Mouse (Mus musculus) myocyte (in vitro differentiated cells): Measurements from ENCODE around the gene C1ql1. TPM values are rescaled to one million over a fixed set of nuclear protein-coding genes. Genes with fewer than 3 reads are reported as not detected.

Experiments used
- H3K27me3 ChIP-seq: one replicate; pipeline ENCODE4 v1.6.1; 2011; ENCODE audit not compliant: control insufficient read depth, insufficient read depth, insufficient read length
- H3K36me3 ChIP-seq: one replicate; pipeline ENCODE4 v1.6.1; 2011; ENCODE audit not compliant: control insufficient read depth, insufficient read depth
- H3K4me2 ChIP-seq: one replicate; pipeline ENCODE4 v1.6.1; 2011; ENCODE audit warnings: low read depth, control low read depth
- H3K4me3 ChIP-seq: one replicate; pipeline ENCODE4 v1.5.1; 2011; ENCODE audit warnings: mild to moderate bottlenecking, control low read depth, moderate library complexity
- H3K79me2 ChIP-seq: one replicate; pipeline ENCODE4 v1.6.1; 2011; ENCODE audit not compliant: control insufficient read depth, insufficient read depth
- H3ac ChIP-seq: one replicate; pipeline ENCODE4 v1.6.1; 2011; ENCODE audit not compliant: control insufficient read depth, insufficient read length
- CEBPB ChIP-seq: IDR thresholded peaks from 2 replicates; pipeline ENCODE4 v1.6.1; 2011; ENCODE audit warnings: mild to moderate bottlenecking, moderate library complexity; ENCODE audit not compliant: poor library complexity, insufficient read depth, severe bottlenecking
- E2F4 ChIP-seq: IDR thresholded peaks from one replicate; pipeline ENCODE4 v1.6.1; 2011; ENCODE audit warnings: mild to moderate bottlenecking, control low read depth, moderate library complexity; ENCODE audit not compliant: insufficient read depth
- MAX ChIP-seq: IDR thresholded peaks from one replicate; pipeline ENCODE4 v1.6.1; 2011; ENCODE audit warnings: low read depth, mild to moderate bottlenecking, control low read depth
- MYOD1 ChIP-seq, 3 experiments: IDR thresholded peaks; one replicate each; pipeline ENCODE4 v1.6.1; 2011; ENCODE audit warnings: control low read depth in 2 of 3, low read depth in 2 of 3, mild to moderate bottlenecking in 2 of 3, moderate library complexity in 1 of 3; ENCODE audit not compliant: insufficient read length in 2 of 3, control insufficient read depth in 1 of 3
- MYOG ChIP-seq, 3 experiments: IDR thresholded peaks; one replicate each; pipeline ENCODE4 v1.6.1; 2011; ENCODE audit warnings: control low read depth in 2 of 3, low read depth in 2 of 3, mild to moderate bottlenecking in 2 of 3; ENCODE audit not compliant: insufficient read length in 2 of 3, control insufficient read depth in 1 of 3, insufficient read depth in 1 of 3
- POLR2A ChIP-seq: IDR thresholded peaks from one replicate; pipeline ENCODE4 v1.6.1; 2011; ENCODE audit warnings: low read depth, mild to moderate bottlenecking, control low read depth, moderate library complexity; ENCODE audit not compliant: insufficient read length
- POLR2AphosphoS2 ChIP-seq: IDR thresholded peaks from one replicate; pipeline ENCODE4 v1.6.1; 2011; ENCODE audit warnings: low read depth, control low read depth; ENCODE audit not compliant: insufficient read length
- REST ChIP-seq: IDR thresholded peaks from one replicate; pipeline ENCODE4 v1.6.1; 2011; ENCODE audit warnings: mild to moderate bottlenecking, control low read depth, moderate library complexity; ENCODE audit not compliant: insufficient read depth, insufficient read length
- SRF ChIP-seq: IDR thresholded peaks from one replicate; pipeline ENCODE4 v1.6.1; 2011; ENCODE audit warnings: low read depth; ENCODE audit not compliant: control insufficient read depth, insufficient read length
- TCF12 ChIP-seq: IDR thresholded peaks from one replicate; pipeline ENCODE4 v1.6.1; 2011; ENCODE audit warnings: mild to moderate bottlenecking, control low read depth; ENCODE audit not compliant: poor library complexity, insufficient read depth, severe bottlenecking
- TCF3 ChIP-seq: IDR thresholded peaks from one replicate; pipeline ENCODE4 v1.6.1; 2011; ENCODE audit warnings: low read depth, control low read depth; ENCODE audit not compliant: insufficient read length
- USF1 ChIP-seq: IDR thresholded peaks from one replicate; pipeline ENCODE4 v1.6.1; 2011; ENCODE audit warnings: low read depth, mild to moderate bottlenecking, control low read depth, moderate library complexity
- polyA plus RNA-seq: library from polyadenylated mRNA; unstranded; fragments of >200 nt; fragmentation: generic; extraction: Trizol; gene quantifications from one replicate; pipeline ENCODE4 v1.2.1, GENCODE M21; 2012; ENCODE audit warnings: missing spikeins

Gene C1ql1
- polyA plus RNA-seq, 1 experiment = 0.74 TPM

- H3ac ChIP-seq = peak overlapping the region; percentile 9
- H3K4me3 ChIP-seq = no peak overlapping the region
- peak; percentile 8 for TF ChIP-seq POLR2A
- no peak for TF ChIP-seq POLR2AphosphoS2
- peaks cover 25% of the 10 kb centered on the region for H3K27me3 ChIP-seq
- H3K36me3 ChIP-seq = no peaks in the 10 kb centered on the region
- no peaks in the 10 kb centered on the region for H3K79me2 ChIP-seq
- peak overlapping the region; percentile 78 for H3K4me2 ChIP-seq
These were observed 1.8 kb upstream of the C1ql1 start for GRCm38 (mm10) chr11:102948043-102948961.

GRCm38 (mm10) chr11:102946992-102947343 is 480 bp upstream of the C1ql1 start:
- H3K4me3 ChIP-seq = no peak overlapping the region
- H3K4me2 ChIP-seq = peak overlapping the region; percentile 61
- H3K27me3 ChIP-seq = peaks cover 31% of the 10 kb centered on the region
- TF ChIP-seq MYOD1 (IDR thresholded peaks at IDR 0.05; ENCODE audit: control insufficient read depth in 1 of 3, insufficient read length in 2 of 3, low read depth in 2 of 3) (no peak), POLR2AphosphoS2 (no peak), POLR2A (no peak), USF1 (no peak)
- H3K36me3 ChIP-seq = no peaks in the 10 kb centered on the region
- no peak overlapping the region for H3ac ChIP-seq
- H3K79me2 ChIP-seq = no peaks in the 10 kb centered on the region

- Histone ChIP-seq H3ac (no peak overlapping the region), H3K79me2 (no peaks in the 10 kb centered on the region), H3K4me2 (no peak overlapping the region), H3K27me3 (peaks cover 31% of the 10 kb centered on the region), H3K36me3 (no peaks in the 10 kb centered on the region), H3K4me3 (no peak overlapping the region)
- TF ChIP-seq USF1 = no peak
- no peak for TF ChIP-seq SRF
- TF ChIP-seq MAX = no peak
- no peak for TF ChIP-seq CEBPB
- TF ChIP-seq MYOG (IDR thresholded peaks at IDR 0.05; ENCODE audit: control insufficient read depth in 1 of 3, insufficient read depth in 1 of 3, insufficient read length in 2 of 3, low read depth in 2 of 3) = no peak
- no peak for TF ChIP-seq REST
- no peak for TF ChIP-seq TCF12
- TF ChIP-seq E2F4 = no peak
- TF ChIP-seq TCF3 = no peak
- TF ChIP-seq POLR2A = no peak
- no peak for TF ChIP-seq MYOD1 (IDR thresholded peaks at IDR 0.05; ENCODE audit: control insufficient read depth in 1 of 3, insufficient read length in 2 of 3, low read depth in 2 of 3)
- TF ChIP-seq POLR2AphosphoS2 = no peak
These were observed 903 bp downstream of the C1ql1 start for GRCm38 (mm10) chr11:102945306-102946264.

- Histone ChIP-seq H3K4me3 (no peak overlapping the region), H3K79me2 (no peaks in the 10 kb centered on the region), H3K27me3 (peaks cover 30% of the 10 kb centered on the region), H3ac (no peak overlapping the region), H3K36me3 (no peaks in the 10 kb centered on the region), H3K4me2 (no peak overlapping the region)
- TF ChIP-seq POLR2AphosphoS2 = no peak
- no peak for TF ChIP-seq E2F4
- TF ChIP-seq MYOD1 (IDR thresholded peaks at IDR 0.05; ENCODE audit: control insufficient read depth in 1 of 3, insufficient read length in 2 of 3, low read depth in 2 of 3) = no peak
- TF ChIP-seq REST = no peak
- no peak for TF ChIP-seq TCF12
- no peak for TF ChIP-seq POLR2A
- no peak for TF ChIP-seq USF1
- TF ChIP-seq MAX = no peak
- no peak for TF ChIP-seq MYOG (IDR thresholded peaks at IDR 0.05; ENCODE audit: control insufficient read depth in 1 of 3, insufficient read depth in 1 of 3, insufficient read length in 2 of 3, low read depth in 2 of 3)
These were observed 5.3 kb downstream of the C1ql1 start for GRCm38 (mm10) chr11:102941236-102941635.

- Histone ChIP-seq H3K36me3 (no peaks in the 10 kb centered on the region), H3ac (no peak overlapping the region), H3K27me3 (peaks cover 11% of the 10 kb centered on the region), H3K4me2 (peak overlapping the region; percentile 1), H3K4me3 (no peak overlapping the region), H3K79me2 (no peaks in the 10 kb centered on the region)
- TF ChIP-seq TCF3 (no peak), SRF (no peak), POLR2AphosphoS2 (no peak), MYOG (IDR thresholded peaks at IDR 0.05; ENCODE audit: control insufficient read depth in 1 of 3, insufficient read depth in 1 of 3, insufficient read length in 2 of 3, low read depth in 2 of 3) (no peak), REST (no peak), TCF12 (no peak), MAX (no peak), MYOD1 (IDR thresholded peaks at IDR 0.05; ENCODE audit: control insufficient read depth in 1 of 3, insufficient read length in 2 of 3, low read depth in 2 of 3) (peak in 1 of 3 experiments; percentile 12)
These were observed 7.3 kb downstream of the C1ql1 start for GRCm38 (mm10) chr11:102939024-102939675.
